Mouse (Mus musculus) CH12.LX (cell line): ENCODE data around the gene Adap1. TPM values are rescaled to one million over a fixed set of nuclear protein-coding genes. Genes with fewer than 3 reads are reported as not detected.

Experiments used
- DNase-seq: peaks from one replicate; pipeline ENCODE4 v3.0.0-alpha.2; 2013; ENCODE audit errors: extremely low read depth
- H3K27ac ChIP-seq: 2 replicates; pipeline ENCODE4 v1.5.1; 2012; ENCODE audit warnings: low read depth, mild to moderate bottlenecking, control low read depth, moderate library complexity; ENCODE audit not compliant: insufficient read depth
- H3K27me3 ChIP-seq: replicated peaks from 2 replicates; pipeline ENCODE3; 2012; ENCODE audit warnings: inconsistent platforms
- H3K36me3 ChIP-seq, 2 experiments: replicated peaks in 1 of 2; 2 replicates each; pipeline versions ENCODE3 to v1.6.1; 2012; ENCODE audit warnings: inconsistent platforms in 1 of 2, low read length in 1 of 2, mild to moderate bottlenecking in 1 of 2, mixed read lengths in 1 of 2, moderate library complexity in 1 of 2; ENCODE audit not compliant: control insufficient read depth in 1 of 2, insufficient read depth in 1 of 2
- H3K4me1 ChIP-seq, 2 experiments: 2 replicates each; pipeline ENCODE4 v1.6.1; 2012; ENCODE audit warnings: inconsistent platforms in 1 of 2, moderate library complexity in 1 of 2; ENCODE audit not compliant: insufficient read depth in 2 of 2, control insufficient read depth in 1 of 2
- H3K4me2 ChIP-seq: 2 replicates; pipeline ENCODE4 v1.6.1; 2012; ENCODE audit warnings: low read depth, mild to moderate bottlenecking, control low read depth; ENCODE audit not compliant: poor library complexity, insufficient read depth, severe bottlenecking
- H3K4me3 ChIP-seq, 3 experiments: fragments of 150-350 bp in 1 of 3; sonication (generic) in 1 of 3; replicated peaks in 1 of 3; 2 replicates each; pipeline versions ENCODE3 to v1.5.1; 2011 to 2012; ENCODE audit warnings: low read depth in 2 of 3, low read length in 2 of 3, mild to moderate bottlenecking in 2 of 3, moderate library complexity in 2 of 3, control low read depth in 1 of 3, improper control_type of control experiment in 1 of 3, inconsistent platforms in 1 of 3, mixed read lengths in 1 of 3; ENCODE audit not compliant: poor library complexity in 1 of 3
- H3K79me2 ChIP-seq: replicated peaks from 2 replicates; pipeline ENCODE4 v1.6.1; 2012; ENCODE audit warnings: mild to moderate bottlenecking, moderate library complexity; ENCODE audit not compliant: control insufficient read depth, poor library complexity, insufficient read depth, severe bottlenecking; ENCODE audit errors: extremely low read depth
- H3K9ac ChIP-seq: 2 replicates; pipeline ENCODE4 v1.6.1; 2012; ENCODE audit warnings: low read depth, mild to moderate bottlenecking, control low read depth, moderate library complexity; ENCODE audit not compliant: insufficient read depth
- H3K9me3 ChIP-seq: replicated peaks from 2 replicates; pipeline ENCODE3; 2012; ENCODE audit warnings: low read length, inconsistent platforms, mixed read lengths
- CHD2 ChIP-seq: IDR thresholded peaks from 2 replicates; pipeline ENCODE4 v1.6.1; 2011; ENCODE audit warnings: low read length, improper control_type of control experiment
- CTCF ChIP-seq, 2 experiments: IDR thresholded peaks in 1 of 2; conservative IDR thresholded peaks in 1 of 2; 2 replicates each; pipeline ENCODE4 v1.5.1; 2011 to 2012; ENCODE audit warnings: low read depth in 2 of 2, low read length in 2 of 2, improper control_type of control experiment in 1 of 2, inconsistent platforms in 1 of 2, mild to moderate bottlenecking in 1 of 2, moderate library complexity in 1 of 2
- EP300 ChIP-seq: IDR thresholded peaks from 2 replicates; pipeline ENCODE4 v1.6.1; 2011; ENCODE audit warnings: low read length, improper control_type of control experiment
- HCFC1 ChIP-seq: IDR thresholded peaks from 2 replicates; pipeline ENCODE4 v1.6.1; 2012; ENCODE audit warnings: low read depth, mild to moderate bottlenecking, inconsistent platforms, low read length, improper control_type of control experiment
- IRF4 ChIP-seq: IDR thresholded peaks from 2 replicates; pipeline ENCODE4 v1.6.1; 2014; ENCODE audit warnings: low read depth, mild to moderate bottlenecking, inconsistent platforms, low read length, improper control_type of control experiment
- JUN ChIP-seq: IDR thresholded peaks from 2 replicates; pipeline ENCODE4 v1.6.1; 2011; ENCODE audit warnings: low read depth, mild to moderate bottlenecking, low read length, improper control_type of control experiment, moderate library complexity; ENCODE audit not compliant: insufficient read depth
- KAT2A ChIP-seq: IDR thresholded peaks from 2 replicates; pipeline ENCODE4 v1.6.1; 2012; ENCODE audit warnings: low read length, improper control_type of control experiment, inconsistent platforms; ENCODE audit not compliant: insufficient replicate concordance
- MAX ChIP-seq: IDR thresholded peaks from 2 replicates; pipeline ENCODE4 v1.6.1; 2011; ENCODE audit warnings: low read length, improper control_type of control experiment
- MAZ ChIP-seq: IDR thresholded peaks from 2 replicates; pipeline ENCODE4 v1.6.1; 2012; ENCODE audit warnings: low read depth, mild to moderate bottlenecking, inconsistent platforms, low read length, improper control_type of control experiment, moderate library complexity
- MYC ChIP-seq: IDR thresholded peaks from 2 replicates; pipeline ENCODE4 v1.6.1; 2011; ENCODE audit warnings: low read depth, mild to moderate bottlenecking, improper control_type of control experiment, low read length
- NELFE ChIP-seq: IDR thresholded peaks from 2 replicates; pipeline ENCODE4 v1.6.1; 2011; ENCODE audit warnings: low read depth, low read length, improper control_type of control experiment
- NRF1 ChIP-seq: IDR thresholded peaks from 2 replicates; pipeline ENCODE4 v1.6.1; 2014; ENCODE audit warnings: low read depth, mild to moderate bottlenecking, inconsistent platforms, low read length, improper control_type of control experiment, moderate library complexity
- PAX5 ChIP-seq: IDR thresholded peaks from 2 replicates; pipeline ENCODE4 v1.6.1; 2012; ENCODE audit warnings: low read length, inconsistent platforms, mixed read lengths
- RCOR1 ChIP-seq: conservative IDR thresholded peaks from 2 replicates; pipeline ENCODE4 v1.6.1; 2012; ENCODE audit warnings: low read depth, mild to moderate bottlenecking, inconsistent platforms, low read length, improper control_type of control experiment
- SIN3A ChIP-seq: IDR thresholded peaks from 2 replicates; pipeline ENCODE4 v1.6.1; 2012; ENCODE audit warnings: low read length, improper control_type of control experiment, inconsistent platforms
- TCF12 ChIP-seq: IDR thresholded peaks from 2 replicates; pipeline ENCODE4 v1.6.1; 2014; ENCODE audit warnings: low read depth, mild to moderate bottlenecking, inconsistent platforms, low read length, improper control_type of control experiment
- UBTF ChIP-seq: IDR thresholded peaks from 2 replicates; pipeline ENCODE4 v1.6.1; 2012; ENCODE audit warnings: low read depth, mild to moderate bottlenecking, inconsistent platforms, low read length, improper control_type of control experiment, moderate library complexity
- ZKSCAN1 ChIP-seq: IDR thresholded peaks from 2 replicates; pipeline ENCODE4 v1.6.1; 2012; ENCODE audit warnings: low read depth, inconsistent platforms, low read length, improper control_type of control experiment, borderline replicate concordance
- ZMIZ1 ChIP-seq: IDR thresholded peaks from 2 replicates; pipeline ENCODE4 v1.6.1; 2012; ENCODE audit warnings: low read depth, mild to moderate bottlenecking, inconsistent platforms, low read length, improper control_type of control experiment
- ZNF384 ChIP-seq: IDR thresholded peaks from 2 replicates; pipeline ENCODE4 v1.6.1; 2012; ENCODE audit warnings: low read depth, low read length, improper control_type of control experiment, inconsistent platforms
- dilution Hi-C: fragments of 300-500 bp; cut with MboI; formaldehyde crosslinking; loops from 2 replicates; pipeline ENCODE4 v1.14.3; 2020; ENCODE audit warnings: low sequenced_read_pairs; ENCODE audit not compliant: extremely low pct_unique_long_range_greater_than_20kb, extremely low pct_ligation_motif_present
- in situ Hi-C: fragments of 300-500 bp; cut with MboI; formaldehyde crosslinking; loops from 3 replicates; pipeline ENCODE4 v1.14.3; 2019; ENCODE audit warnings: low sequenced_read_pairs, low pct_ligation_motif_present, low pct_unique_long_range_greater_than_20kb, mixed read lengths
- polyA plus RNA-seq: library from polyadenylated mRNA; unstranded; fragments of >175 nt; gene quantifications from 2 replicates; pipeline ENCODE4 v1.2.1, GENCODE M21; 2012; ENCODE audit warnings: low read depth; ENCODE audit not compliant: insufficient read length
- total RNA-seq, 2 experiments: library from RNA; depleted of rRNA; stranded (reverse); fragments of 300-350 nt in 1 of 2; fragments of >200 nt in 1 of 2; gene quantifications; 2 replicates each; pipeline ENCODE4 v1.2.3; 2012 to 2014

The Adap1 gene
- total and polyA plus RNA-seq, 3 experiments = 53.9 to 73.2 (median 70.7) TPM

GRCm38 (mm10) chr5:139366484-139366883 lies 41.1 kb upstream of the Adap1 start:
- H3K9me3 ChIP-seq = no peaks in the 10 kb centered on the region
- dilution Hi-C loops = no loop called here

GRCm38 (mm10) chr5:139365827-139366226 lies 40.4 kb upstream of the Adap1 start:
- Histone ChIP-seq H3K27me3 (no peaks in the 10 kb centered on the region), H3K36me3 (peaks cover 15 to 47% of the 10 kb centered on the region in 2 experiments), H3K9ac (no peak overlapping the region), H3K9me3 (no peaks in the 10 kb centered on the region), H3K4me3 (no peak overlapping the region), H3K27ac (no peak overlapping the region), H3K4me1 (peaks cover 0 to 35% of the 10 kb centered on the region in 2 experiments; a peak in 2 of 4 replicates), H3K4me2 (no peak overlapping the region), H3K79me2 (no peaks in the 10 kb centered on the region)
- in situ Hi-C loops (loop anchor here (10.0 to 25.0 kb wide), 2 partner anchors 96 to 319 kb away; partner anchors contain the start of gene 3110082I17Rik), dilution Hi-C loops (no loop called here)
- TF ChIP-seq CTCF (conservative IDR thresholded peaks at IDR 0.05 in 1 of 2, IDR thresholded peaks at IDR 0.05 in 1 of 2; ENCODE audit: low read depth in 2 of 2, low read length in 2 of 2) = no peak
- TF ChIP-seq EP300 = no peak
- no peak for TF ChIP-seq IRF4
- TF ChIP-seq JUN = no peak
- TF ChIP-seq TCF12 = no peak
- no peak for TF ChIP-seq ZMIZ1
- no peak for TF ChIP-seq NRF1
- no peak for TF ChIP-seq SIN3A
- TF ChIP-seq RCOR1 = no peak
- DNase-seq = no peak

More at GRCm38 (mm10) chr5:139366484-139366883, 41.1 kb upstream of the Adap1 start:
- no peak for DNase-seq
- Histone ChIP-seq H3K4me2 (no peak overlapping the region), H3K4me3 (no peak overlapping the region), H3K27ac (no peak overlapping the region), H3K9ac (no peak overlapping the region), H3K27me3 (no peaks in the 10 kb centered on the region), H3K4me1 (peaks cover 0 to 35% of the 10 kb centered on the region in 2 experiments; a peak in 2 of 4 replicates), H3K79me2 (no peaks in the 10 kb centered on the region), H3K36me3 (peaks cover 13 to 40% of the 10 kb centered on the region in 2 experiments)
- in situ Hi-C loops = loop anchor here (10.0 to 25.0 kb wide), 2 partner anchors 96 to 318 kb away; partner anchors contain the start of gene 3110082I17Rik
- TF ChIP-seq ZKSCAN1 = no peak
- no peak for TF ChIP-seq UBTF
- TF ChIP-seq PAX5 = no peak
- TF ChIP-seq MYC = no peak
- no peak for TF ChIP-seq NELFE
- TF ChIP-seq ZNF384 = no peak
- no peak for TF ChIP-seq EP300
- TF ChIP-seq MAX = no peak
- no peak for TF ChIP-seq CTCF (conservative IDR thresholded peaks at IDR 0.05 in 1 of 2, IDR thresholded peaks at IDR 0.05 in 1 of 2; ENCODE audit: low read depth in 2 of 2, low read length in 2 of 2)
- TF ChIP-seq CHD2 = no peak
- no peak for TF ChIP-seq KAT2A
- TF ChIP-seq HCFC1 = no peak
- TF ChIP-seq MAZ = no peak
- TF ChIP-seq TCF12 = no peak
